Mouse (Mus musculus) v-Abl transformed pro-B cells (cell line): ENCODE measurements around the gene Hbb-bt.
"Not testable (repeated sequence)": the region's sequence is repeated elsewhere in the genome, so short reads cannot be mapped to it uniquely, and the experiment has no call there.

Experiments used
- in situ Hi-C, 2 experiments: fragments of 400-800 bp; cut with MboI; formaldehyde crosslinking; loops; one replicate each; pipeline ENCODE4 v1.15.1; 2025; ENCODE audit not compliant: unreplicated experiment in 2 of 2

The Hbb-bt gene

GRCm38 (mm10) chr7:103813766-103814165, at the start of gene Hbb-bt:
Gene Hbb-bt, minus strand, starts transcription at chr7:103813996.
- in situ Hi-C loops = no loop called here

GRCm38 (mm10) chr7:103861531-103861930, 47.7 kb upstream of the Hbb-bt start:
- in situ Hi-C loops = no loop called here

- in situ Hi-C loops = no loop called here
Observed at GRCm38 (mm10) chr7:103860855-103861254, 47.1 kb upstream of the Hbb-bt start.

GRCm38 (mm10) chr7:103859076-103859475, 45.3 kb upstream of the Hbb-bt start:
- in situ Hi-C loops = no loop called here

GRCm38 (mm10) chr7:103854669-103855068, 40.9 kb upstream of the Hbb-bt start:
- in situ Hi-C loops = no loop called here

- in situ Hi-C loops = no loop called here
Observed at GRCm38 (mm10) chr7:103853090-103853489, 39.3 kb upstream of the Hbb-bt start, which contains the start of gene Hbb-y. Gene Hbb-y, minus strand, starts transcription at chr7:103853216.

GRCm38 (mm10) chr7:103844525-103845325, 30.9 kb upstream of the Hbb-bt start:
- in situ Hi-C loops = no loop called here

- in situ Hi-C loops = no loop called here
Observed at GRCm38 (mm10) chr7:103843034-103843433, 29.2 kb upstream of the Hbb-bt start, which contains the start of gene Hbb-bh1. Gene Hbb-bh1, minus strand, starts transcription at chr7:103843164.

GRCm38 (mm10) chr7:103840268-103840667, 26.5 kb upstream of the Hbb-bt start, which contains the start of gene Hbb-bh2:
Gene Hbb-bh2, minus strand, starts transcription at chr7:103840520.
- in situ Hi-C loops = no loop called here

GRCm38 (mm10) chr7:103827808-103828207, 14.0 kb upstream of the Hbb-bt start, which contains the start of gene Hbb-bs:
Gene Hbb-bs, minus strand, starts transcription at chr7:103828096.
- in situ Hi-C loops = no loop called here

- in situ Hi-C loops = not testable (repeated sequence)
Observed at GRCm38 (mm10) chr7:103827139-103827538, 13.3 kb upstream of the Hbb-bt start.

- in situ Hi-C loops = no loop called here
Observed at GRCm38 (mm10) chr7:103826255-103826887, 12.6 kb upstream of the Hbb-bt start.

- in situ Hi-C loops = no loop called here
Observed at GRCm38 (mm10) chr7:103825536-103826254, 11.9 kb upstream of the Hbb-bt start.

- in situ Hi-C loops = no loop called here
Observed at GRCm38 (mm10) chr7:103824597-103824996, 10.8 kb upstream of the Hbb-bt start.

- in situ Hi-C loops = not testable (repeated sequence)
Observed at GRCm38 (mm10) chr7:103815085-103815484, 1.3 kb upstream of the Hbb-bt start.

- in situ Hi-C loops = not testable (repeated sequence)
Observed at GRCm38 (mm10) chr7:103813152-103813551, 644 bp downstream of the Hbb-bt start.

GRCm38 (mm10) chr7:103812174-103812573, 1.6 kb downstream of the Hbb-bt start:
- in situ Hi-C loops = no loop called here

- in situ Hi-C loops = no loop called here
Observed at GRCm38 (mm10) chr7:103811223-103811845, 2.5 kb downstream of the Hbb-bt start.

- in situ Hi-C loops = no loop called here
Observed at GRCm38 (mm10) chr7:103810746-103811145, 3.0 kb downstream of the Hbb-bt start.

- in situ Hi-C loops = no loop called here
Observed at GRCm38 (mm10) chr7:103810296-103810695, 3.5 kb downstream of the Hbb-bt start.
